Mouse (Mus musculus) brain, embryonic 14.5 days (tissue): ENCODE measurements around the gene Zbtb20. TPM values are rescaled to one million over a fixed set of nuclear protein-coding genes. Genes with fewer than 3 reads are reported as not detected.
A peak's percentile ranks its signal among the peaks of the same experiment; 100 is the strongest.

Source experiments
- DNase-seq: peaks from one replicate; pipeline ENCODE4 v3.0.0-alpha.2; 2011; ENCODE audit warnings: low read depth
- CTCF ChIP-seq: fragments of 200-500 bp; IDR thresholded peaks from 2 replicates; pipeline ENCODE4 v1.5.1; 2012; ENCODE audit warnings: inconsistent platforms, mild to moderate bottlenecking, moderate library complexity, borderline replicate concordance; ENCODE audit not compliant: insufficient read depth, insufficient read length; ENCODE audit errors: extremely low read depth
- POLR2A ChIP-seq: fragments of 200-500 bp; IDR thresholded peaks from 2 replicates; pipeline ENCODE4 v1.6.1; 2012; ENCODE audit warnings: mild to moderate bottlenecking, inconsistent platforms, borderline replicate concordance; ENCODE audit not compliant: poor library complexity, insufficient read depth, insufficient read length, severe bottlenecking; ENCODE audit errors: extremely low read depth
- polyA plus RNA-seq: library from polyadenylated mRNA; depleted of rRNA; stranded (reverse); fragments of >200 nt; gene quantifications from 2 replicates; pipeline ENCODE4 v1.2.3, GENCODE M21; 2012

Gene Zbtb20
- polyA plus RNA-seq, 1 experiment: 18.0 TPM

- DNase-seq: no peak
- TF ChIP-seq CTCF: no peak
These were observed 741.7 kb downstream of the Zbtb20 start for GRCm38 (mm10) chr16:43617346-43617745.

GRCm38 (mm10) chr16:43618286-43618685 is 742.6 kb downstream of the Zbtb20 start:
- DNase-seq: no peak
- TF ChIP-seq POLR2A (no peak), CTCF (no peak)

- no peak for TF ChIP-seq POLR2A
- TF ChIP-seq CTCF: no peak
- DNase-seq: peak; percentile 34
These were observed 743.6 kb downstream of the Zbtb20 start for GRCm38 (mm10) chr16:43619277-43619676.

DNA sequence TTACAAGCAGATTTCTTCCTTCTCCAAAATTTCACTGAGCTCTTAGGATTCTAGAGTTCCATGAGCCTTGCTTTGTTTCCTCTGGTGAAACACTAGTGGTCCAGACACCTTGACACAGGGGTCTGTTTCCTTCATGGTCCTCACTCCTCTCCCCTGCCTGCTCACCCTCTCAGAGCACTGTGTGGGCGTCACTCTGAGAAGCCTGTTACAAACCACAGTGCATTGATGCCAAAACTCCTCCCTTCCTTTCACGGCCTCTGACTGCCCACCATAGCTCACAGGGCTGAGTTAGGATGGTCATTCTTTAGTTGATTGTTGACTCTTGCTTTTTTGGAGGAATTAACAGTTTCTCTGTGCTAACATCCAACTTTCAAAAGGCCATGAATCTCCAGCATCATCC is 744.7 kb downstream of the Zbtb20 start:
- peak; percentile 65 for DNase-seq

GRCm38 (mm10) chr16:43623315-43624000 is 747.8 kb downstream of the Zbtb20 start:
- DNase-seq: peak; percentile 90
- TF ChIP-seq CTCF: no peak
- TF ChIP-seq POLR2A: no peak

More for the DNA sequence above, 744.7 kb downstream of the Zbtb20 start:
- no peak for TF ChIP-seq CTCF
- no peak for TF ChIP-seq POLR2A

- DNase-seq: no peak
These were observed 749.2 kb downstream of the Zbtb20 start for GRCm38 (mm10) chr16:43624876-43625275.

DNA sequence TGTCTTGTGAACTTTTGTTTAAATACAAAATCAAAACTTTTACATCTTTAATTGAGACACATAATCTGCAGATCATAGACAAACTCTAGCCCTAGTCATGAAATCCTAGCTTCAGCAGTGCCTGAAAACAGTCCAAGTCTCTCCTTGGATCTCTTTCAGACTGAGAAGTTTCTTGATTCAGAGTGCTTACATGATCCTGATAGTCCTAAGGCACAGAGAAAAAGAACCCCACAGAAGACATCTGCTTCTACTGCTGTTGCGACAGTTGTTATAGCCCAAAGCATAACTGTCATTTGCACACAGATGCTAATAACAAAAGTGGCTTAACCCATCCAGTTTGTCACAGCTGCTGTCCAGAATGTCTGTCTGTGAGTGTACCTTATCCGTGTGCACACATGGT is 749.6 kb downstream of the Zbtb20 start:
- TF ChIP-seq CTCF (no peak), POLR2A (no peak)
- DNase-seq: no peak

More at GRCm38 (mm10) chr16:43624876-43625275, 749.2 kb downstream of the Zbtb20 start:
- TF ChIP-seq POLR2A (no peak), CTCF (no peak)

DNA sequence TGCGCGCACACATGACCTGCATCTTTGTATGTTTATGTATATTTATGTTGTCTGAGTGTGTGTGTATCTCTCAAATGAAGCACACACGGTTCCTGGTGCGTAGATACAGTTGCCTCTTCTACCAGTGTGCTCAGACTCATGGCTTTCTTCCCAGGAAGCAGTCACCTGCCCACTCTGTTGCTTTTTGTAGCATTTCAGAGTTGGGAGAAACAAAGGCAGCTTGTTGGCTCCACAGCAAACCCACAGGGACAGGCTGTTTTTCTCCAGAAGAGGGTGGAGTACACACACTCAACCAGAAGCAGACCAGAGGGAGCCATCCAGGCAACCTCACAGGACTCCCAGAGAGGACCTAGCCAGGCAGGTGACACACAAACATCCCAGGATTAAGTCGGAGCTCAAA is 750.3 kb downstream of the Zbtb20 start:
- TF ChIP-seq CTCF (no peak), POLR2A (no peak)
- no peak for DNase-seq

- TF ChIP-seq POLR2A (no peak), CTCF (no peak)
- DNase-seq: no peak
These were observed 753.0 kb downstream of the Zbtb20 start for GRCm38 (mm10) chr16:43628662-43629061.

GRCm38 (mm10) chr16:43631758-43632157 is 756.1 kb downstream of the Zbtb20 start:
- DNase-seq: no peak
- TF ChIP-seq POLR2A: no peak
- no peak for TF ChIP-seq CTCF

GRCm38 (mm10) chr16:43634037-43634436 is 758.4 kb downstream of the Zbtb20 start:
- DNase-seq: no peak
- TF ChIP-seq CTCF: no peak
- TF ChIP-seq POLR2A: no peak

GRCm38 (mm10) chr16:43637241-43637640 is 761.6 kb downstream of the Zbtb20 start:
- DNase-seq: no peak
- no peak for TF ChIP-seq POLR2A
- TF ChIP-seq CTCF: no peak
